Mouse (Mus musculus) urinary bladder, postnatal 10 days (tissue): ENCODE measurements around the gene Rassf1.

Experiments used
- DNase-seq: peaks from one replicate; pipeline ENCODE4 v3.0.0; 2022; ENCODE audit warnings: low spot score

Rassf1 gene

DNA sequence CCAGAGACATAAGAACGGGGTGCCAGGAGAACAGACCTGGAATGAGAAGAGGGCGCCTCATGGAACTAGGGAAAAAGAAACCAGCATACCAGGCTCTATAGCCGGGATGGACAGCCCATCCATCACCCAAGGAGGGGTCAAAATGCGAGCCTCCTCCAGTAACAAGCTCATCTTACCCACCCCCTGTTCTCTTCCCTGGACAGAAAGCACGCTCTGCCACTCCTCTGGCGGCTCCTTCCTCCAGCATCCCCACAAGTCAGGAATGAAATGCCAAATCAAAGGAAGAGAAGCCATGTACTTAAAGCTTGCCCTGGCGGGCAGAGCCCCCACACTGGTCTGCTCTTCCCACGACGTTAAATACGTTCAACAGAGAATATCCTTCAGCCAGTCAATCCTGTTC lies 10.3 kb upstream of the Rassf1 start:
- DNase-seq, result no peak

DNA sequence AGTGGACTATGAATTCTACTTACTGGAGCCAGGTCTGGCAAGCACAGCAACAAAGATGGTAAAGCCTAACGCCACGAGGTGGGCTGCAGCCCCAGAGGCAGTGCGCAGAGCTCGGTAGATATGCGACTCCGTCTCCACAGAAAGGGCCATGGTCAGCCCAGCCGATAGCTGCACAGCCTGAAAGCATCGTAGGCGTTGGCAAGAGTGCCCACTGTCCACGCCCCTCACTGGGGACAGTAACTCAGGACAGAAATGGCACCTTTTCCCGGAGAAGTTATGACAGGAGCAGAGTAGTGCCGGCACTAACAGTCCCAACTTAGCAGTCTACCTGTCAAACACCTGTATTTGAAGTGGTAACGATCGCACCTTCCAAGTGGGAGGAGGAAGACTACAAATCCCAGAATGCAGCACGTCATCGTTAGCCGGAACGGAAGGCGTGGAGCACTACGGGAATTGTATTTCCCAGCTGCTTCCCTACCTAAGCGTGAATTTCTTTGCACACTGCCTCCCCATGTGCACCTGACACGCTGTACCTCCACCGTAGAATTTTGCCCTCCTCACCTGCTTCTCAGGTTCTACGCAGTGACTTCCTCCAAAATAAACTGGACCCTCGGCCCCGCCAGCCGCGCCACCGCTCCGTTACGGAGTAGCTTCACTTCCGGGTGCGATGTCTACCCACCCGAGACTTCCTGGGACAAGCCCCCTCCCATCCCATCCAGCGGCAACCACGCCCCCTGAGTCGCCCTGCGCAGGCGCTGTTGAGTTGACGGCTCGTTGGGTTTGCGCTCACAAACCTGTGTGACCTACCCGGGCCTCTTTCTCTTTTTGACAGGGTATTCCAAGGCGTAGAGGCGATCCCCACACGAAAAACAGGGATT lies 9.6 kb upstream of the Rassf1 start, which contains the start of the genes Cyb561d2 and Nprl2:
TSS of gene Cyb561d2 (minus strand) at position 720 of the 878 bp plus-strand sequence.
TSS of gene Nprl2 (plus strand) at position 753 of the 878 bp plus-strand sequence.
- DNase-seq, result peak; percentile 77

DNA sequence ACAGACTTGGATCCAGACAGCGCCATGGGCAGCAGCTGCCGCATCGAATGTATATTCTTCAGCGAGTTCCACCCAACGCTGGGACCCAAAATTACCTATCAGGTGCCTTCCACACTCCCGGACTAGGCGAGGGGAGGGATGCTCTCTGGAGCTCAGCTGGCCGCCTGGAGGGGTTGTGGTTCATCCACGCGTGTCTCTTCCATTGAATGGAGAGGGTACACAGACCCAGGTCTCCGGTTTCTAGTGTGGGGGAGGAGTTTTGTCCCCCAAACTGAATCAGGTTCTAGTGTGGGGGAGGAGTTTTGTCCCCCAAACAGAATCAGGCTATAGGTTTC lies 9.0 kb upstream of the Rassf1 start:
- DNase-seq, result no peak

DNA sequence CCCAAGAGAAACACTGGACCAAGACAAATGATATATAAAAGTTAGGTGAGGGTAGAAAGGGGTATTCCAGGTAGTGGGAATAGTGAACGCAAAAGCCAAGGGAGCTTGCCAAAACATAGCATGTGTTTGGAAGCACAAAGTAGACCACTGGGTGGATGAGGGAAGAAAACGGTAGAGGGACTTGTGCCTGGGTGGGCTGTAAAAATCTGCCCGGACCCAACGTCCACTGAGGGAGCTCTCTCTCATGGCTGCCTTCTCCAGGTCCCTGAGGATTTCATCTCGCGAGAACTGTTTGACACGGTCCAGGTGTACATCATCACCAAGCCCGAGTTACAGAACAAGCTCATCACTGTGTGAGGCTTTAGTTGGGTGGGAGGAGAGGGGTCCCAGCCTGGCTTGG lies 8.6 kb upstream of the Rassf1 start:
- DNase-seq, result no peak

DNA sequence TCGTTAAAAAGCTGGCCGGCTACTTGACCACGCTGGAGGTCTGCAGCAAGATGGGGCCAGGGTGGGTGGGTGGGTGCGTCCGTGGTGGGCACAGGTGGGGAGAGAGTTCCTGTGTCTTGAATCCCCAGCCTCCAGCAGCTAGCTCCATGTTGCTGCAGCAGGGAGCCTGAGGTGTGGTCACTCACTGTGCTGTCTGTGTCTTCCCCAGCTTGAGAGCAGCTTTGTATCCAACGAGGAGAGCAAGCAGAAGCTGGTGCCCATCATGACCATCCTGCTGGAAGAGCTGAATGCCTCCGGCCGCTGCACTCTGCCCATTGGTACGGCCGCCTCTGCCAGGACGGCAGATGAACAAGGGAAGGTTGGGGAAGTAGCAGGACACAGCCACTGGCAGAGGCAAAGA lies 8.1 kb upstream of the Rassf1 start:
- no peak for DNase-seq

- DNase-seq, result no peak
Observed at GRCm38 (mm10) chr9:107544196-107544700, 7.1 kb upstream of the Rassf1 start.

GRCm38 (mm10) chr9:107544729-107545128 lies 6.6 kb upstream of the Rassf1 start:
- DNase-seq, result no peak

- DNase-seq, result no peak
Observed at GRCm38 (mm10) chr9:107545199-107545598, 6.2 kb upstream of the Rassf1 start.

GRCm38 (mm10) chr9:107545602-107546001 lies 5.8 kb upstream of the Rassf1 start:
- DNase-seq, result no peak

- DNase-seq, result no peak
Observed at GRCm38 (mm10) chr9:107547026-107547425, 4.3 kb upstream of the Rassf1 start, which contains the start of gene Zmynd10. Gene Zmynd10 (plus strand): TSS chr9:107547298.

GRCm38 (mm10) chr9:107547957-107548356 lies 3.4 kb upstream of the Rassf1 start:
- DNase-seq, result no peak

- no peak for DNase-seq
Observed at GRCm38 (mm10) chr9:107548820-107549219, 2.5 kb upstream of the Rassf1 start.

- no peak for DNase-seq
Observed at GRCm38 (mm10) chr9:107549297-107550074, 1.9 kb upstream of the Rassf1 start.

DNA sequence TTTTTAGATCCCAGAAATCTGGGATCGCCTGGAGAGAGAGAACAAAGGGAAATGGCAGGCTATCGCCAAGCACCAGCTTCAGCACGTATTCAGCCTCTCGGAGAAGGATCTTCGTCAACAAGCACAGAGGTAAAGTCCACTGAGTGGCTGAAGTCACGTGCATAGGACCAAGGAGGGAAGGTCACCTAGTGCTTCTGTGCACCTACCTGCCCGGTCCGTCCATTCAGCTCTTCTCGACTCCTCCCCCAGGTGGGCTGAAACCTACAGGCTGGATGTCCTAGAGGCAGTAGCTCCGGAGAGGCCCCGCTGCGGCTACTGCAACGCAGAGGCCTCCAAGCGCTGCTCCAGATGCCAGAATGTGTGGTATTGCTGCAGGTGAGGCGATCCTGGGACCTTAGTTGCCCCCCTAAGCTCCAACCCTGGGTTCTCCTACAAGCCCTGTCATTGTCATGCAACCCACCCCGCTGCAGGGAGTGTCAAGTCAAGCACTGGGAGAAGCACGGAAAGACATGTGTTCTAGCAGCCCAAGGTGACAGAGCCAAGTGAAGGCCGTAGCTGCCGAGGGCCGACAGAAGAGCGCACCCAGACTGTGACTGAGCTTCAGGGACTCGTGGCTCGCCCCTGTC lies 751 bp upstream of the Rassf1 start:
- DNase-seq, result no peak

GRCm38 (mm10) chr9:107551890-107552355 lies 568 bp downstream of the Rassf1 start:
- DNase-seq, result no peak

- DNase-seq, result no peak
Observed at GRCm38 (mm10) chr9:107552690-107553393, 1.5 kb downstream of the Rassf1 start.

- no peak for DNase-seq
Observed at GRCm38 (mm10) chr9:107553541-107554318, 2.4 kb downstream of the Rassf1 start.

GRCm38 (mm10) chr9:107554319-107554825 lies 3.0 kb downstream of the Rassf1 start:
- peak; percentile 75 for DNase-seq

DNA sequence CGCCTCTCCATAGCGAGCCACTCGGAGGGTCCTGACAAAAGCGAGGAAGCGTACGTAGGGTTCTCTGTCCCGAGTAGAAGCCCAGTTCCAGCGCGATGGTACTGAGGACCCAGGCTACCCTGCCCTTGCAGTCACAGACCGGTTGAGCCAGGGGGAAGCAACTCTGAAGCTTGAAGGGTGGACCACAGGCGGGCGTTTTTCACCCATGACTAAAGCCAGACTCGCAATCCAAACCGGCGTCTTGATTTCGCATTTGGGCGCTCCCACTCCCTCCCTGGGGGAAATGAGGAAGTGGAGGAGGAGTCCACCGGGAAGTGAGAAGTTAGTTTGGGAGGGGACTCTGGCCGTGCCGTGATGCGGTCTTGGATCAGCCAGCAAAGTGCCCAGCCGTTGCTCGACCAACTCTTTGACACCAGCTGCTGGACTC lies 3.7 kb downstream of the Rassf1 start:
- DNase-seq, result no peak

DNA sequence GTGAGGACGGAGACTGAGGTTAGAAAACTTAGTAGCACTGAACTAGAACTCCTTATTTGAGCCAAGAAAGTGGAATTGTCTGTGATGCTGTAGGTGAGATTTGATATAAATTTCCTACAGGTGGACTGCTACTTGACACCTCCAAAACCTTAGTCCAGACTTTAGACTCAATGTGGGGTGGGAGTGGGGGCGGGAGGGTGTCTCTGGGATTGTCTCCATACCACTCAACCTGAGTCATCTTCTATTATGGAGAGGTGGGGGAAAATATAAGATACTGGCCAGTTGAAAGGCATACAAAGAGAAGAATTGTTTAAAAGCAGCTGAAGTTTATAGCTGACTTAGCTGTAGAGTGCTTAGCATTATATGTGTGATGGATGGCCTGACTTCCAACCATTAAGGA lies 4.3 kb downstream of the Rassf1 start:
- no peak for DNase-seq

DNA sequence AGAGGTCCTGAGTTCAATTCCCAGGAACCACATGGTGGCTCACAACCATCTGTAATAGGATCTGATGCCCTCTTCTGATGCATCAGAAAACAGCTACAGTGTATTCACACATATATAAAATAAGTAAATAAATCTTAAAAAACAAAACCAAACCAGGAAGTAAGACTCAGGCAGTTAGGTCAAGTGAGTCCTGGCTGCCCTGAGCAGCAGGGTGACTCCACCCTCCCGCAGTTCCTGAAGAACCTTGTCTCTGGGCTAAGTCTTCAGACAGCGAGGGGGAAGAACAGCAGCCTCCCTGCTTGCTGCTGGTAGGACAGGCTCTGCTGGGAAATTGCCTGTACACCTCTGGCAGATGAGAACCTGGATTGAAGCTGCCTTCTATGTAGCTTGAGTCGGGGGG lies 5.0 kb downstream of the Rassf1 start:
- no peak for DNase-seq
